Mouse (Mus musculus) adrenal gland, adult 2 months (tissue): ENCODE data around the gene Slitrk5. TPM values are rescaled to one million over a fixed set of nuclear protein-coding genes. Genes with fewer than 3 reads are reported as not detected.
"Not testable (repeated sequence)": the region's sequence is repeated elsewhere in the genome, so short reads cannot be mapped to it uniquely, and the experiment has no call there.

Experiments
- DNase-seq: peaks from one replicate; pipeline ENCODE4 v3.0.0; 2021
- long read RNA-seq: library from polyadenylated mRNA; stranded (forward); transcript quantifications from one replicate; pipeline ENCODE4 v2.0.0, GENCODE M21; 2021
- polyA plus RNA-seq: library from polyadenylated mRNA; depleted of rRNA; stranded (reverse); fragments of >200 nt; gene quantifications from 2 replicates; pipeline ENCODE4 v1.2.3, GENCODE M21; 2012; rRNA removed
- total RNA-seq, 2 experiments: library from RNA; stranded (reverse); gene quantifications; 2 replicates each; pipeline ENCODE4 v1.2.3; 2021

Slitrk5 gene
- total RNA-seq (under 1 TPM; 0.29 to 0.35 TPM), polyA plus RNA-seq (0.10 and 0.20 TPM in 2 replicates)
- long read RNA-seq = 0 reads

DNA sequence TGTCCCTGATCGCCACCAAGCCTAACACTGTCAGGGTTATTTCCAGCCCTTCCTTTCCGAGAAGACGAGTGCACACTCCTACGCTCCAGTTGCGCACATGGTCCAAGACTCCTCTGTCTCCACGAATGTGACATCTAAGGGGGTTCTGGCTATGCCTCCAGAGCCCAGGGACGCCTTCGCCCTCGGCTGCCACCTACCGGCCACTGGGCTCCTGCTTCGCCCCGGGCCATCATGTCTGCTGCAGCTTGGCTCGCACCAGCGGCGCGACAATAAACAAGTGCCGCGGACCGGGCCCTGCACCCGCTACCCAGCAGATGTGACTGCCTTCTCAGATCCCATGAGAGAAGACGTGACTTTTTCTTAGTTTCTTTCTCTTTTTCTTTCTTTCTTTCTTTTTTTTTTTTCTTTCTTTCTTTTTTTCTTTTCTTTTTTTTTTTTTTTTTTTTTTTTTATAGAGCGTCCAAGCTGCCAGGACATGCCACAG is at the start of gene Slitrk5:
TSS of gene Slitrk5 (plus strand) at position 434 of the 484 bp plus-strand sequence.
- DNase-seq = peak; percentile 80

DNA sequence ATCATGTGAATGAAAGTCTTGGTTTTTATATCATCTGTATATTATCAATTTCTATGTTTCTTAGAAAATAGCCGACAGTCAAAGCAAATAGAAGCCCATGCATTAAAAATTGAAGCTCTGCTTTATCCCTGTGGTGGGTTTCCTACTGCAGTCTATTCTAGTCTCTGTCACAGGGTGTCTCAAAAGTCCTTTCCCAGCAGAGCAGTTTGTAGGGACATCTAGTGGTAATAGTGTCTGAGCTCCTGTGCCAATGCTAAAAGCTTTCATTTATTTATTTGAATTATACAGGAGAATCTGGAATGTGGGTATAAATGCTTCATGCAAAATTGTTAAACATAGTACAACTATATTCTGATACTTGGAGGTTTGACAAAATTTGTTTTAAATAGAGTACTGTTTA is 2.0 kb upstream of the Slitrk5 start:
- no peak for DNase-seq

DNA sequence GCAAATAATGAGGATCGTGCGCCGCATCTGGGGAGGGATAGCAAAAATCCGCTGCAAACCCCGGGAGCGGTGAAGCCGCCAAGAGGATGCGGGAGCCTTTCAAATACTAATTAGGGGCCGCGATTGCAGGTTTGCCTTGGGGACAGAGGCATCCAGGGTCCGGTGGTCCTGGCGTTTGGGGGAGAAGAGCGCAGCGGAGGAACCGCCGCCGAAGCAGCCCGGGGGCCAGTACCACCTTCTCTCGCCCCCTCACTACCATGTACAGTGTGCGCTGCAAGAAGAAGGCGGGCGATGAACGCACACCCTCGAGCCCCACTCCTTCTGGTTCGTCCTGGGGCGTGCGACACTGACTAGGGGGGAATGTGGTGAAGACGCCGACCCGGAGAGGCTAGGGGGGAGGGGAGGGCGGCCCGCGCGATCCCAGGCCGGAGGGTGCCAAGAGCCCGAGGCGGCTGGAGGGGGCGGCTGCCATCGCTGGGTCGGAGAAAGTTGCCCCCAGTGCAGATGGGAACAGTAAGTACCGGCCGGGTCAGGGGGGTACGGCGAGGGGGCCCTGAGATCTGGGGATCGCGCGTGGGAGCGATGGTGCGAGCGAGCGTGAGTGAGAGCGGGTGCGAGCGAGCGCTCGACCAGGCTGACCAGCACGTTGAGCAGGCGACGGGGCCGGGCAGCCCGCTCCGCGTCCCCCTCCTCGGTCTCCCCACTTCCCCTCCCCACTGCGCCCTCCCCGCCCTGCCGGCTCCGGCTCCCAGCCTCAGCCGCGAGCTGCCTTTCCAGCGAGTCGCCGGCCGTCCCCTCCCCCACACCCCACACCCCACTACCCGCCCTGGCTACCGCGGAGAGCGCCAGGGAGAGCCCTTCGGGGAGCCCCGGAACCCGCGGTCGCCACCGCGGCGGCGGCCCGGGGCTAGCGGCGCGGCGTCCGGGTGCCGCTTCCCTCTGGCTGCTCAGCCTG is 591 bp downstream of the Slitrk5 start:
- peak; percentile 25 for DNase-seq

DNA sequence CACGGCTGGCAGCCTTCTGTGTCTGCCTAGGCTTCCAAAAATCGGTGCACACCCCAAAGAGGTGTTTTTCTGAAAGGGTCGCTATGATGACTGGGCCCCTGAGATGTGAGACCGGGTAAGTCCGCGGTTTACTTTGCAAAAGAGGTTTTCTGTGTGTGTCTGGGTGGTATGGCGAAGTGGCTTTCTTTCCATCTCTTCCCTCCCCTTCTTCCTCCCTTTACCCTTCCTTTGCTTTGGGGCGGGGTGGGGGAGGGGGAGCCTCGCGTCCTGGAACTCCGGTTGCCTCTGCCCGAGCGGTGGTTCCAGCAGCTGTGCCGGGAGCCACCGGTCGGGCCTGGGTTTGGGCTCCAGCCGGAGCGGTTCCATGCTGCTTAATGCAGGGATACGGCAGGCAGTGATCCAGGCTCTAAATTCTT is 1.3 kb downstream of the Slitrk5 start:
- peak; percentile 21 for DNase-seq

DNA sequence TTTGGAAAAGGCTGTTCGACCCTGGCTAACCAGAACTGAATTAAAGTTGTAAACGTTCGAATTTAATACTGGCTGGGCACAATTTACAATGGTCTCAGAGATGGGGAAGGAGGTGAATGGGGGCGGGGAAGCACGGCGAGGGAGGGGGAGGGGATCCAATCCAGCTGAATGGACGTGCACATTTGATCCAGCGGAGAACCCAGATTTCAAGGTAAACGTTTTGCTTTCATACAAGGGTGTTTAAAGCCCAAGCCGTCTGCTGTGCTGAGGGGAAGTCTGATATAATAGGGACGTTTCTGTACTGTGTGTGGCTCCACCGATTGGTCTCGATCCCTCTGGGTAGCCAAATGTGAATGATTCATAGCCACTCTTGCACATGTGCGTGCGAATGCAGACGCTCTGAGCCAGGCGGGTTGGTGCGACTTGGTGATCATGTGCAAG is 2.0 kb downstream of the Slitrk5 start:
- DNase-seq = no peak

DNA sequence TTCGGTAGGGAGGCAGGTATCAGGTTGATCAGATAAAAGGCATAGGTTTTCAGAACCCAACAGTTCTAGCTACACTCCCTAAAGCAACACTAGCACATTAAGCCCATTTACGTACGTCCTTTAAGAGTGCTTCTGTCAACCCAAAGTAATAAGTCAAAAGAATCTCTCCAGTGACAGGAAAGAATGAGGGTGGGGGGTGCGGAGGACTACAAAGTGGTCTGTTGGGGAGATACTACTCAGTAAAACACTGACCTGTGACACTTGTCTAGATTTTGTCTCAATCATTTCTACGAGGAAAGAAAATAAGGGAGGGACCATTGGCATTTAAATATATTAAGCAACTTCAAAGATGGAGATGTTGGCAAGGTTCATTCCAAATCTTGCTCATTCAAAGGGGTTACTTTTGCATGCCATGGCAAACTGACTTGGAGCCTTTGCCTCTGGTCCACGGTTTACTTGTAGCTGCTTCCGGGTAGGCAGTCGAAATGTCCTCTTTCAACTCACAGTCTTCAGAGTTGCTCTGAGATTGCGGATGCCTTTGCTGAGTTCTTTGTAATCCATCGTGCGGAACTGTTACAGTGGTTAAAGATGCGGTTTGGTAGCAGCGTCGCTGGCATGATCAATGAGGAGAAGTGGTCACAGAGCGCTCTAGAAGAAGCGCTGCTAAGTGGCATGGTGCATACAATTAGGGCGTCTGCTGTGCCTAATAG is 2.6 kb downstream of the Slitrk5 start:
- DNase-seq = no peak

DNA sequence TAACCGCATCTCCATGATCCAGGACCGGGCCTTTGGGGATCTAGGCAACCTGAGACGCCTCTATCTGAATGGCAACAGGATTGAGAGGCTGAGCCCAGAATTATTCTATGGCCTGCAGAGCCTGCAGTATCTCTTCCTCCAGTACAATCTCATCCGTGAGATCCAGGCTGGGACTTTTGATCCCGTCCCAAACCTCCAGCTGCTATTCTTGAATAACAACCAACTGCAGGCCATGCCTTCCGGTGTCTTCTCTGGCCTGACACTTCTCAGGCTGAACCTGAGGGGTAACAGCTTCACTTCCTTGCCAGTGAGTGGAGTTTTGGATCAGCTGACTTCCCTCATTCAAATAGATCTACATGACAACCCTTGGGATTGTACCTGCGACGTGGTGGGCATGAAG is 5.4 kb downstream of the Slitrk5 start:
- DNase-seq = no peak

DNA sequence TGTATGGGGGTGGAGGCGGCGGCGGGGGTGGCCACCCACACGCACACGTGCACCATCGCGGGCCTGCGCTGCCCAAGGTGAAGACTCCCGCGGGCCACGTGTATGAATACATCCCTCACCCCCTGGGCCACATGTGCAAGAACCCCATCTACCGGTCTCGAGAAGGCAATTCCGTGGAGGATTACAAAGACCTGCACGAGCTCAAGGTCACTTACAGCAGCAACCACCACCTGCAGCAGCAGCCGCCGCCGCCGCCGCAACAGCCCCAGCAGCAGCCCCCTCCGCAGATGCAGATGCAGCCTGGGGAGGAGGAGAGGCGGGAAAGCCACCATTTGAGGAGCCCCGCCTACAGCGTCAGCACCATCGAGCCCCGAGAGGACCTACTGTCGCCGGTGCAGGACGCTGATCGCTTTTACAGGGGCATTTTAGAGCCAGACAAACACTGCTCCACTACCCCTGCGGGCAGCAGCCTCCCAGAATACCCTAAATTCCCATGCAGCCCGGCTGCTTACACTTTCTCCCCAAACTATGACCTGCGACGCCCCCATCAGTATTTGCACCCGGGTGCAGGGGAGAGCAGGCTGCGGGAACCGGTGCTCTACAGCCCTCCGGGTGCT is 6.3 kb downstream of the Slitrk5 start:
- DNase-seq = peak; percentile 15

DNA sequence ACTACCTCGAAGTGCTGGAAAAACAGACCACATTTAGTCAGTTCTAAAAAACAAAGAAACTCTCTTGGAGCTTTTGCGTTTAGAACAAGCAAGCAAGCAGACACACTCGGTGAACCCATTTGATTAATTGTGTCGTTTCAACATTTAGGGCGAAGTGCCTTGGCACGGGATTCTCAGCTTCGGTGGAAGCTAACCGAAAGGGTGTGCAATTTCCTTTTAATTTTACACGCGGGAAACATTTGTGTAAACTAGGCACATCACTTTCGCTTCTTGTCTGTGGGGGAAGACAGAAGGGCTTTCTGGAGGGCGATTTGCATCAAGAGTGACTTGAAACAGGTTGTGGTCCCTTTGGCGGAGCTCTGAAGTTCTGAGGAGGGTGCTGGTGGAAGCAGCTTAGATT is 6.9 kb downstream of the Slitrk5 start:
- DNase-seq = no peak

DNA sequence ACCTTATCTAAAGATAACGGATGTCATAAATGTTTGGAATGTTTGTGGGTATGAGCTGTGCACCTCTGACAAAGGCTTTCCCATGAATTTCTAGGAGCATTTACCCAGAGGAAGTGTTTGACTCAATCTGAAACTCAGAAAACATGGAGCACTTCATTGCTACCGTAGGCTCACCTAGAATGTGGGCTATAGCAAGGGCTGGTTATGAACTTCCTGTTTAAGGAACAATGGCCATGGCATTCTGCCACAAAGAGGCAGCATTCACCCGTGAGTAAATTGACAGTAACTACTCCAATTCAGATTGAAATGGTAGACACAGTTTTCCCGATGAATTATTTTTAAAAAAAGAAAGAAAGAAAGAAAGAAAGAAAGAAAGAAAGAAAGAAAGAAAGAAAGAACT is 8.6 kb downstream of the Slitrk5 start:
- no peak for DNase-seq

DNA sequence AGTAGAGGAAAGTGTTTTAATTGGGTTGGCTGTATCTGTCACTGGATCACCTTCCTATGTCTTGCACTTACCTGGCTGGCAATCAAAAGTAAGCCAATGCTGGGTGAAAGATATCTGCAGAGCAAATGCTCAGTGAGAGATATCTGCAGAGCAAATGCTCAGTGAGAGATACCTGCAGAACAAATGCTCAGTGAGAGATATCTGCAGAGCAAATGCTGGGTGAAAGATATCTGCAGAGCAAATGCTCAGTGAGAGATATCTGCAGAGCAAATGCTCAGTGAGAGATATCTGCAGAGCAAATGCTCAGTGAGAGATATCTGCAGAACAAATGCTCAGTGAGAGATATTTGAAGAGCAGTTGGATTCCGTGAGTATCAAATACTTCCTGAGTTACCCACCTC is 15.2 kb downstream of the Slitrk5 start:
- not testable (repeated sequence) for DNase-seq

DNA sequence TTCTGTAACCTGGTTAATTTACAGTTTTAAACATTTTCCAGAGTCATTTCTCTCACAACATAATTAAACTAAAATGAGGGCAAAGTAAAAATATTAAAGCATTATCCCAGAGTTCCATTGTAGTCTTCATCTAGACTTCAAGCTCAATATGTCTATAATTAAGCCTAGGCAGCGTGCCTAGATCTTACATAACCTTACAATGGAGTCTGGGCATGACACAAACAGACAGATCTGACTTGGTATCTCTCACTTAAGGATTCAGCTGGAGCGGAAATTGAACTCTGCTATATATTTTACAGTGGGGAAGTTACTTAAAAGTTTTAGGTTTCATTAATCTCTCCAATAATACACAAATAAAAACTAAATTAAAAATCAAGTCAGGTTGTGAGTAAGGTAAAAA is 54.9 kb downstream of the Slitrk5 start:
- DNase-seq = no peak
